Mouse (Mus musculus) lung, postnatal 0 days (tissue): ENCODE results near the gene Gm13290. TPM values are rescaled to one million over a fixed set of nuclear protein-coding genes. Genes with fewer than 3 reads are reported as not detected.
"Not testable (repeated sequence)": the region's sequence is repeated elsewhere in the genome, so short reads cannot be mapped to it uniquely, and the experiment has no call there.

Source experiments
- ATAC-seq: fragments of 200-750 bp; cut with Nextera tagmentation; 2 replicates; pipeline ENCODE4 v1.8.0; 2017; ENCODE audit warnings: moderate library complexity
- DNase-seq: peaks from one replicate; pipeline ENCODE4 v3.0.0-alpha.2; 2016; ENCODE audit warnings: low spot score
- H3K27ac ChIP-seq: fragments of 300-500 bp; sonication (generic); 2 replicates; pipeline ENCODE4 v1.5.1; 2014; ENCODE audit warnings: antibody characterized with exemption, mild to moderate bottlenecking, low read length, mixed read lengths
- H3K27me3 ChIP-seq: fragments of 300-500 bp; sonication (generic); replicated peaks from 2 replicates; pipeline ENCODE4 v1.6.1; 2014; ENCODE audit warnings: low read length, mixed read lengths; ENCODE audit not compliant: insufficient read depth
- H3K36me3 ChIP-seq: fragments of 300-500 bp; sonication (generic); 2 replicates; pipeline ENCODE4 v1.6.1; 2014; ENCODE audit warnings: low read length, mixed read lengths; ENCODE audit not compliant: insufficient read depth
- H3K4me1 ChIP-seq: fragments of 300-500 bp; sonication (generic); 2 replicates; pipeline ENCODE4 v1.6.1; 2014; ENCODE audit warnings: antibody characterized with exemption, low read depth, low read length, mixed read lengths; ENCODE audit not compliant: insufficient read depth
- H3K4me2 ChIP-seq: fragments of 300-500 bp; sonication (generic); replicated peaks from 2 replicates; pipeline ENCODE4 v1.6.1; 2014; ENCODE audit warnings: low read depth, mild to moderate bottlenecking, low read length, moderate library complexity, mixed read lengths
- H3K4me3 ChIP-seq: fragments of 300-500 bp; sonication (generic); 2 replicates; pipeline ENCODE4 v1.5.1; 2014; ENCODE audit warnings: low read depth, low read length
- H3K9ac ChIP-seq: fragments of 300-500 bp; sonication (generic); replicated peaks from 2 replicates; pipeline ENCODE4 v1.6.1; 2014; ENCODE audit warnings: low read depth, mild to moderate bottlenecking
- H3K9me3 ChIP-seq: fragments of 300-500 bp; sonication (generic); 2 replicates; pipeline ENCODE4 v1.6.1; 2016; ENCODE audit warnings: low read length, mixed read lengths
- CTCF ChIP-seq: IDR thresholded peaks from 2 replicates; pipeline ENCODE4 v1.5.1; 2016; ENCODE audit warnings: antibody characterized with exemption, mild to moderate bottlenecking
- WGBS: fragments of 180-500 bp; shearing (Covaris S2); extraction: QIAGEN DNeasy Blood & Tissue Kit; methylation state at CpG from one replicate; pipeline ENCODE4 v1.1.7; 2014; 5-methylcytosine and 5-hydroxymethylcytosine counted together
- polyA plus RNA-seq: library from polyadenylated mRNA; unstranded; fragments of >200 nt; fragmentation: Nextera tagmentation; extraction: Ambion mirVana; gene quantifications from 2 replicates; pipeline ENCODE4 v1.2.1, GENCODE M21; 2015

The Gm13290 gene
- polyA plus RNA-seq, 1 experiment from 2014 or later: not detected

DNA sequence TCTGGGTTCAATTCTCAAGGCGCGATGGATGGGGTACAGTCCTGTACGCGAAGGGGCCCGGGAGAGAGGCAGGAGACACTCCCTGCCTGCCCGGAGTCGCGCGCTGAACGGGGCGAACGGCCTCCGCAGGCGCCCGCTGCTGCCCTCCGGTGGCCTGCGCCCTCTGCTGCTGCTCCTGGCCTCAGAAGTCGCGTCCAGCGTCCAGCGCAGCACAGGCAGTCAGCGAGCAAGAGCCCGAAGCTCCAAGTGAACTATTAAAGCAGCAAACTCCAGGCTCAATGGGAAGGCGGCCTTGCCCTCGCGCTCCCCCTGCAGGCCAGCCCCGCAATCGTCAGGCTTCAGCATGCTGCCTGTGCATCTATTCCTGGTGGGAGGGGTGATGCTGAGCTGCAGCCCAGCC lies 13.2 kb upstream of the Gm13290 start:
- H3K4me1 ChIP-seq, H3K9me3 ChIP-seq, H3K4me2 ChIP-seq, H3K9ac ChIP-seq, H3K27ac ChIP-seq, H3K27me3 ChIP-seq, ATAC-seq, H3K36me3 ChIP-seq: not testable (repeated sequence)
- peak; percentile 93 for DNase-seq
- 2% methylated on average over 19 of the region's 28 CpGs for WGBS
- H3K4me3 ChIP-seq: peak overlapping the region; percentile 25; the same call in 1 of the 2 replicates
- TF ChIP-seq CTCF: peak; percentile 74

- not testable (repeated sequence) for H3K27me3 ChIP-seq, H3K4me2 ChIP-seq, H3K9me3 ChIP-seq, H3K36me3 ChIP-seq, ATAC-seq, H3K4me3 ChIP-seq, H3K9ac ChIP-seq, H3K4me1 ChIP-seq, DNase-seq, H3K27ac ChIP-seq
- 72% methylated on average over 6 of the region's 8 CpGs for WGBS
These were observed 11.9 kb upstream of the Gm13290 start for GRCm38 (mm10) chr4:88761776-88762175.

GRCm38 (mm10) chr4:88762341-88762740 lies 11.3 kb upstream of the Gm13290 start:
- H3K9ac ChIP-seq, ATAC-seq, H3K27ac ChIP-seq, H3K27me3 ChIP-seq, H3K4me3 ChIP-seq, H3K4me2 ChIP-seq, H3K36me3 ChIP-seq, DNase-seq, H3K4me1 ChIP-seq, H3K9me3 ChIP-seq: not testable (repeated sequence)
- WGBS: 50% methylated on average over 8 of the region's 9 CpGs

DNA sequence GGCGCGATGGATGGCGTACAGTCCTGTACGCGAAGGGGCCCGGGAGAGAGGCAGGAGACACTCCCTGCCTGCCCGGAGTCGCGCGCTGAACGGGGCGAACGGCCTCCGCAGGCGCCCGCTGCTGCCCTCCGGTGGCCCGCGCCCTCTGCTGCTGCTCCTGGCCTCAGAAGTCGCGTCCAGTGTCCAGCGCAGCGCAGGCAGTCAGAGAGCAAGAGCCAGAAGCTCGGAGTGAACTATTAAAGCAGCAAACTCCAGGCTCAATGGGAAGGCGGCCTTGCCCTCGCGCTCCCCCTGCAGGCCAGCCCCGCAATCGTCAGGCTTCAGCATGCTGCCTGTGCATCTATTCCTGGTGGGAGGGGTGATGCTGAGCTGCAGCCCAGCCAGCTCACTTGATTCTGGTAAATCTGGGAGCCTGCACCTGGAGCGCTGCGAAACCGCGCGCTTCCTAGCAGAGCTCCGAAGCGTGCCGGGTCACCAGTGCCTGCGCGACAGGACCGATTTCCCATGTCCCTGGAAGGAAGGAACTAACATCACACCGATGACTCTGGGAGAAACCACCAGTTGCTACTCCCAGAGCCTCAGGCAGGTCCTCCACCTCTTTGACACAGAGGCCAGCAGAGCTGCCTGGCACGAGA lies 10.1 kb upstream of the Gm13290 start:
- H3K4me1 ChIP-seq, H3K9me3 ChIP-seq, H3K36me3 ChIP-seq, H3K9ac ChIP-seq, H3K27me3 ChIP-seq, H3K27ac ChIP-seq: not testable (repeated sequence)
- peak; percentile 70 for TF ChIP-seq CTCF
- ATAC-seq: peak; percentile 47; the same call in 1 of the 2 replicates
- DNase-seq: peak; percentile 92
- Histone ChIP-seq H3K4me3 (peak overlapping the region; percentile 8; the same call in 1 of the 2 replicates), H3K4me2 (0 out of 2 replicates have a peak overlapping the region, but pooled peaks have one; percentile 17)
- 5% methylated on average over 21 of the region's 42 CpGs for WGBS

- WGBS: no CpG with 5 or more reads among the region's 29 CpGs
- not testable (repeated sequence) for H3K36me3 ChIP-seq, H3K27me3 ChIP-seq, H3K9ac ChIP-seq, H3K27ac ChIP-seq, H3K4me1 ChIP-seq, H3K4me2 ChIP-seq, H3K9me3 ChIP-seq, H3K4me3 ChIP-seq, ATAC-seq, DNase-seq
These were observed 3.0 kb downstream of the Gm13290 start, which contains the start of gene Gm13289 for GRCm38 (mm10) chr4:88776622-88777021. Gene Gm13289 (plus strand): TSS chr4:88776922.

DNA sequence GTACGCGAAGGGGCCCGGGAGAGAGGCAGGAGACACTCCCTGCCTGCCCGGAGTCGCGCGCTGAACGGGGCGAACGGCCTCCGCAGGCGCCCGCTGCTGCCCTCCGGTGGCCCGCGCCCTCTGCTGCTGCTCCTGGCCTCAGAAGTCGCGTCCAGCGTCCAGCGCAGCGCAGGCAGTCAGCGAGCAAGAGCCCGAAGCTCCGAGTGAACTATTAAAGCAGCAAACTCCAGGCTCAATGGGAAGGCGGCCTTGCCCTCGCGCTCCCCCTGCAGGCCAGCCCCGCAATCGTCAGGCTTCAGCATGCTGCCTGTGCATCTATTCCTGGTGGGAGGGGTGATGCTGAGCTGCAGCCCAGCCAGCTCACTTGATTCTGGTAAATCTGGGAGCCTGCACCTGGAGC lies 5.9 kb downstream of the Gm13290 start, which contains the start of gene Gm13272:
Gene Gm13272 (plus strand): TSS at position 301 of the 400 bp plus-strand sequence.
- not testable (repeated sequence) for ATAC-seq, H3K9me3 ChIP-seq, H3K4me1 ChIP-seq, H3K9ac ChIP-seq, H3K4me3 ChIP-seq, H3K4me2 ChIP-seq, H3K27ac ChIP-seq, H3K27me3 ChIP-seq, DNase-seq, H3K36me3 ChIP-seq
- no CpG with 5 or more reads among the region's 29 CpGs for WGBS

DNA sequence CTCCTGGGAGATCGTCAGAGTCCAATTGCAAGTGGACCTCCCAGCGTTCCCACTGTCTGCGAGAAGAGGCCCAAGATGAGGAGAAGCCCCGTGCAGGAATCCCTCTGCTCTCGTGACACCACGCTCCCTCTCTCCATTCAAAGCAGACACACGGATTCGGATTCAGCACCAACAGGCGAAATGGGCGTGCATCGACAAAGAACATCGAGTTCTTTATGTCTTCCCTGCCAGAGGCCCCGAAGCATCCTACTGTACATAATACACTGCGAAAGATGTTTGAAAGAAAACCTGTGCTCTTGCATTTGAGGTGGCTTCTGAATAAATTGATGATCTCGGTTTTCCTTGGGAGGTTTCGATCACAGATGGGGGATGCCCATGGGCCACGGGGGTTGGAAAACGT lies 6.7 kb downstream of the Gm13290 start:
- not testable (repeated sequence) for H3K4me1 ChIP-seq, H3K9ac ChIP-seq, H3K27me3 ChIP-seq, H3K9me3 ChIP-seq, ATAC-seq, DNase-seq, H3K36me3 ChIP-seq, H3K4me3 ChIP-seq, H3K4me2 ChIP-seq, H3K27ac ChIP-seq
- 50% methylated on average over 15 of the region's 18 CpGs for WGBS

- not testable (repeated sequence) for H3K36me3 ChIP-seq, H3K9me3 ChIP-seq, ATAC-seq, H3K27ac ChIP-seq, H3K4me3 ChIP-seq, H3K4me1 ChIP-seq, DNase-seq, H3K9ac ChIP-seq, H3K27me3 ChIP-seq
- WGBS: 14% methylated on average over 3 of the region's 7 CpGs
- H3K4me2 ChIP-seq: 0 out of 2 replicates have a peak within 1 kb of the TSS, but pooled peaks have one; percentile 28
These were observed 8.2 kb downstream of the Gm13290 start, which contains the start of gene Ifnz for GRCm38 (mm10) chr4:88781831-88782230. Gene Ifnz (plus strand): TSS chr4:88782131.
